Mouse (Mus musculus) myocyte (in vitro differentiated cells): Measurements from ENCODE around the gene Tas1r1.

Experiments
- CEBPB ChIP-seq: IDR thresholded peaks from 2 replicates; pipeline ENCODE4 v1.6.1; 2011; ENCODE audit warnings: mild to moderate bottlenecking, moderate library complexity; ENCODE audit not compliant: poor library complexity, insufficient read depth, severe bottlenecking
- E2F4 ChIP-seq: IDR thresholded peaks from one replicate; pipeline ENCODE4 v1.6.1; 2011; ENCODE audit warnings: mild to moderate bottlenecking, control low read depth, moderate library complexity; ENCODE audit not compliant: insufficient read depth
- MAX ChIP-seq: IDR thresholded peaks from one replicate; pipeline ENCODE4 v1.6.1; 2011; ENCODE audit warnings: low read depth, mild to moderate bottlenecking, control low read depth
- POLR2A ChIP-seq: IDR thresholded peaks from one replicate; pipeline ENCODE4 v1.6.1; 2011; ENCODE audit warnings: low read depth, mild to moderate bottlenecking, control low read depth, moderate library complexity; ENCODE audit not compliant: insufficient read length
- POLR2AphosphoS2 ChIP-seq: IDR thresholded peaks from one replicate; pipeline ENCODE4 v1.6.1; 2011; ENCODE audit warnings: low read depth, control low read depth; ENCODE audit not compliant: insufficient read length
- SRF ChIP-seq: IDR thresholded peaks from one replicate; pipeline ENCODE4 v1.6.1; 2011; ENCODE audit warnings: low read depth; ENCODE audit not compliant: control insufficient read depth, insufficient read length
- TCF12 ChIP-seq: IDR thresholded peaks from one replicate; pipeline ENCODE4 v1.6.1; 2011; ENCODE audit warnings: mild to moderate bottlenecking, control low read depth; ENCODE audit not compliant: poor library complexity, insufficient read depth, severe bottlenecking
- TCF3 ChIP-seq: IDR thresholded peaks from one replicate; pipeline ENCODE4 v1.6.1; 2011; ENCODE audit warnings: low read depth, control low read depth; ENCODE audit not compliant: insufficient read length

DNA sequence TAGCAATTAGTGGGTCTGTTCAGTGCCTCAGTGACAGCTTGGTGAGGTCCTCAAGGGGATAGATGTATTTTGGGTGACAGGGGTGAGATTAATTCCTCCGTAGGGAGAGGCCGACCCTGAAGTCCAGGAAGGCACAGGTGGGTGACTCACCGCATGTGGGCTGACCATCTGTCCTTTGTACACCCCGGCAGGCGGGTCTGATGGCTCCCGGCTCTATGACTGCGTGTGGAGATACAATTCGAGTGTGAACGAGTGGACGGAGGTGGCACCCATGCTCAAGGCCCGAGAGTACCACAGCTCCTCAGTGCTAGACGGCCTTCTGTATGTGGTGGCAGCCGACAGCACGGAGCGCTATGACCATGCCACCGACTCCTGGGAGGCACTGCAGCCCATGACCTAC lies 26.3 kb downstream of the Tas1r1 start:
- no peak for TF ChIP-seq POLR2AphosphoS2
- TF ChIP-seq POLR2A, result no peak
- no peak for TF ChIP-seq E2F4
- TF ChIP-seq TCF12, result no peak
- TF ChIP-seq TCF3, result no peak
- no peak for TF ChIP-seq MAX
- no peak for TF ChIP-seq CEBPB
- no peak for TF ChIP-seq SRF
